Mouse (Mus musculus) thymus, adult 18-20 months (tissue): ENCODE results near the gene Ercc6l2.
"Not testable (repeated sequence)": the region's sequence is repeated elsewhere in the genome, so short reads cannot be mapped to it uniquely, and the experiment has no call there.

ENCODE experiments used
- DNase-seq, 2 experiments: peaks; one replicate each; pipeline ENCODE4 v3.0.0; 2022; ENCODE audit warnings: mixed read lengths in 2 of 2

Ercc6l2 gene

GRCm38 (mm10) chr13:63885532-63885949, 70.5 kb downstream of the Ercc6l2 start:
- no peak for DNase-seq

- DNase-seq: no peak
These were observed 71.5 kb downstream of the Ercc6l2 start for GRCm38 (mm10) chr13:63886429-63887052.

- DNase-seq: no peak
These were observed 85.8 kb downstream of the Ercc6l2 start for GRCm38 (mm10) chr13:63900679-63901302.

DNA sequence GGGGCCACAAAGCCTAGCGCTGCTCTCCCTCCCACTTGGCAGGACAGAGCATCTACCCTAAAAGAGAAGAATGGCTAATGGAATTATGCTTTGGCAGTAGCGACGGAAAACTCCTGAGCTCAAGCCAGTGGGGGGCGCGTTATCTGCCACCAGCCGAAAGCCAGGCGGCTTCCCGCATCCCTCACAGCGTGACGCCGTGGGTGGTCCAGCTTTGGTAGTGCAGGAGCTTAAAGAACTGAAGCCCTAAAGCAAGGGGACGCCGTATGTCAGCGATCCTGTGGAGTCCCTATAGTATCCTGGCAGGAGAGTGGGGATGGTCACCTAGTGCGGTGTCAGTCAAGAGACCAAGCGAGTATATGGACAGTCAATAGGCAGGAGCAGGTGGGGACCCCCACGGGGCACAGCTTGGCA, 86.3 kb downstream of the Ercc6l2 start:
- DNase-seq: no peak

- no peak for DNase-seq
These were observed 86.9 kb downstream of the Ercc6l2 start for GRCm38 (mm10) chr13:63901714-63902597.

DNA sequence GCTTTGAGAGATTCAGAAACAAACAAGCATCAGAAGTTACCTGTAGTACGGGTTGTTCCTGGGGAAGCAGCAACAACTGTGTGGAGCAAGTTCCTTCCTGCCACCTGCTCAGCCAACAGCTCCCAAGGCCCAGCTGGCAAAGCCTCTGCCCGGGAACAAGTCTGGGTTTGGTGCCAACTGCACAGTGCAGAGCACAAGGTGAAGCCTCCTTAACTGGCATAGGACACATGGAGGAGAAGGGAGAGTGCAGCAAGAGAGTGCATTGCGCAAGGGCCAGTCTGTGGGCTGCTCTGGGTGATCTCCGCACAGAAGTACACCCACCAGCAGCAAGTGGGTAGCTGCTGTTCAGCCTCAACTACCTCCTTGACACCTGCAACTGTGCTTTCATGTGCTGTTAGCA, 91.5 kb downstream of the Ercc6l2 start:
- no peak for DNase-seq

GRCm38 (mm10) chr13:63907437-63907836, 92.4 kb downstream of the Ercc6l2 start:
- DNase-seq: no peak

DNA sequence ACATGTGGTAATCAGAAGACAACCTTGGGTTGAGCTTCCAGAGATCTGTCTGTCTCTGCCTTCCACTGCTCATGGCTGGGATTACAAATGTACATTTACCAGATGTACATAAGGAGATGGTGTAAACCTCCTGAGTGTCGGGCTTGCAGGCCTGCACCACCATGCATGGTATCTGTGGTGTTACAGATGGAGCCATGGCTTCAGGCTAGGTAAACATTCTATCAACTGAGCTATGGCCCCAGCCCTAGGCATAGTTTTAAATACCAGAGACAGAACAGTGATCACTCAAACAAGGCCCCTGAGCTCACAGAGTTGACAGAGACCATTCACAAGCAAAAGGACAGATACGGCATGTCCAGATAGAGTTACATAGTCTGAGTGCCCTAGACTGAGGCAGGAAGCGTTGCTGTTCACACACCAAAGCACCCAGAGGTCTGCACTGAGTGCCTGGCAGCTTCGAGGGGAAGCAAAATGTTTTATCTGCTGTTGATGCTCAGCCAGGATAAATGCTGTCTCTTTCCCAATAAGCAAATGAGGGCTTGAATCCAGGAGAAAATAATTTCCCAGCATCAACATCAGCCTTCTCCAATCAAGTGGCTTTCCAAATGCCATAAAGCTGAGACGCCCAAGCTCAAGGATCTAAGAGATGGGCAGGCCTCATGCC, 95.2 kb downstream of the Ercc6l2 start:
- DNase-seq: no peak

DNA sequence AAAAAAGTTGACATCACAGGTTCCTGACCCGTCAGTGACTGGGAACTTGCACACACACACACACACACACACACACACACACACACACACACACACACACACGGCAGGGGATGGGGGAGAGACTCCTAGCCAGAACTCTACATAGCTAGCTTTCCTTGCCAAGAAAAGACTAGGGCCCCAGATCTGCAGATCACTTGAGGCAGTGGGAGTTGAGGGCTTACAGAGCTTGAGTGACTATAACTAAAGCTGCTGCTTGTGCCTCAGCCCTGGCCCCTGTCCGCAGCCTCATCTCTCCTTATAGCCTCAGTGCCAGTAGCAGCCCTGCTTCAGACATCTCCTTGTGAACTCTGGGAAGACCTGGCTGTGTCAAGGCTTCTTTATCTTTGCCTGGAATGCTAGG, 96.6 kb downstream of the Ercc6l2 start:
- no peak for DNase-seq

- no peak for DNase-seq
These were observed 98.1 kb downstream of the Ercc6l2 start for GRCm38 (mm10) chr13:63913136-63913535.

GRCm38 (mm10) chr13:63915176-63915575, 100.1 kb downstream of the Ercc6l2 start:
- no peak for DNase-seq

DNA sequence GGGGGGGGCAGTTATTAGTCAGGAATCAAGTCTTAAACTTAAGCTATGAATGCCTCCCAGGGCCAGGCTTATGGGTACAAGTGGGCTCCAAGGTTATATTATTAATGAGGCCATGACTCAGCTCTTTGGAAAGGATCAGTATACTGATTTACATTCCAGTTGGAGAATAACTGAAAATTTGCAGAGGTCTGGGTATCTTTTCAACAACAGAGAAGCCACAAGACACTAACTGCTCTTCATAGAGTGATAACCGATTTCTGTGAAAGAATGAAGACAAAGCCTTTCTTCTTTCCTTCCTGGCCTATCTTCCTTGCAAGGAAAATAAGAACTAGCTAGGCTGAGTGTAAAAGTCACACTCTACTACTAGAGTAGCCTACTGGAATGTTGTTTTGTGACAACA, 100.6 kb downstream of the Ercc6l2 start:
- DNase-seq: no peak

- no peak for DNase-seq
These were observed 101.5 kb downstream of the Ercc6l2 start for GRCm38 (mm10) chr13:63916568-63916967.

- no peak for DNase-seq
These were observed 102.2 kb downstream of the Ercc6l2 start for GRCm38 (mm10) chr13:63917198-63917767.

DNA sequence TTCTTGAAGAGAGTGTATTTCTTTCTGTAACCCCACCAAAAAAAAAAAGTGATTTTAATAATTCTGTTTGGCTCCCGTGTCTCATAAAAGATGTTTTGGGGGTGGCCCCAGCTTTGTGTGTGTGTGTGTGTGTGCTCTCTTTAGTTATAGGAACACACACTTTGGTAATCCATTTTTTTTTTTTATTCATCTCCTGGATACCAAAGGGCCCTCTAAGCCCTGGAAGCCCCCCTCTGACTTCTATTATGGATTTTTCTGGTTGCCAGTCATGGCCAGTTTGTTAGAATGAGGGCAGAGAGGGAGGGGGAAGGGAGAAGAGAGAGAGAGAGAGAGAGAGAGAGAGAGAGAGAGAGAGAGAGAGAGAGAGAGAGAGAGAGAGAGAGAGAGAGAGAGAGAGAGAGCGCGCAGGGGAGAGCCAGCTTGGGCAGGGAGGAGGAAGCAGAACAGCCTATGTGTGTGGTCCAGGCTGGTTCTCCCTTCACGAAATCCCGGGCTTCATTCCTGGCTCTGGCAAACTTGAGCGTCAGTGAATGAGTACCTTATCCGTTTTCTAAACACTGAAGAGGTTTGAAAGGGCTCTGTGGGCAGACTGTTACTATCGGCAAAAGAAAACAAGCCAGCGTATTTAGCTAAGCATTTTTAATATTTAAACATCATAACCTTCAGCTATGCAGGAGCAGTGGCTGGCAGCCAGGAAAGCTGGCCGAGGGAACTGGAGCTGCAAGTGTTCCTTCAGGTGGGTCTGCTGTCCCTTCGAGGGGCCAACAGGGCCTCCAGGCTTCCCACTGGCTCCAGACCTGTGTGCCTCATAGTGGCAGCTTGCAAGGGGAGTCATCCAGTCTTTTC, 103.0 kb downstream of the Ercc6l2 start:
- no peak for DNase-seq

DNA sequence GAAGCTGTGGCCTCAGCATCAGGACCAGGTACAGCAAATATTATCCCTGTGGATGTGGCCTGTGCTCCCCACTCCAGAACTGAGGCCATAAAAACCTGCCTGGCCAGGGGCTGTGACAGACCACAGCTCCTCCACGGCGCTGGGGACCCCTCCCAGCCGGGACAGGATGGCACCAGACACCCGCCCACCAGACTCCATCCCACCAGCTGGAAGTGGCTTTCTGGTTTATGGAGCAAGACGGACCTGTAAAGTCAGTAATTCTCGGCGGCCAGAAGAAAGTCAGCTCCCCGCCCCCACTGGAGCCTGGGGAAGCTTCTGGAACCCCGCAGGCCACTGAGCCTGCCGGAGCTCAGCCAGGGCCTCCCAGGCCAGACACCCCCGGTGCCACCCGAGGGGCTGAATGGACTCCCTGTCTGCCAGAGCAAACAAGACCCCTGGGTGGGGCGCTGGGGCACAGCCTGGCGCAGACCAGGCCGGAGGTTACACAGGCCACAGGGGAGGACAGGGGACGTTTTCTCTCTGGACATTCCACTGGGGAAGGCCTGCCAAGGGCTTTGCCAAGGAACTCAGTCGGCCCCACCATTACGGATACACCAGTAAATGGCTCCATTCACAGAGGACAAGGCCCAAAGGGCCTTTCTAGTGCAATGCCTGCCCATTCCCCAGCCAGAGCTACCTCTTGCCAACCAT, 103.8 kb downstream of the Ercc6l2 start:
- DNase-seq: no peak

DNA sequence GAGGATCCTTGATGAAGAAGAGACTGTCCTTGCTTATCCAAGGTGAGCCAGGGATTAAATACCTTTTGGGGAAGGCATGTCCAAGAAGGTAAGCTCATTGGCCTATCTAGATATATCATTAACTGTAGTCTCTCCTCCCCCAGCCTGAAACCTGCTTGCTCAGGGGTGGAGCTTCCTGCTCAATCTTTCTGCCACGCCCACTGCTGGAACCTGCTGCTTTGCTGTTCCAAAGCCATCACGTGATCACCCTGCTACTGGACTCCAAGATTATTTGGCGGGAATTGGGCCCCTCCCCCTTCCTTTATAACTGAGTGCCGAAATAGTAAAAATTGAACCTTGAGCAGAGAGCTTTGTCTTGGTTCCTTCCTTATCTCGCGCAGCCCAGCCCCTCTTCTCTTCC, 109.0 kb downstream of the Ercc6l2 start:
- DNase-seq: not testable (repeated sequence)

GRCm38 (mm10) chr13:63927326-63927725, 112.3 kb downstream of the Ercc6l2 start:
- DNase-seq: no peak

DNA sequence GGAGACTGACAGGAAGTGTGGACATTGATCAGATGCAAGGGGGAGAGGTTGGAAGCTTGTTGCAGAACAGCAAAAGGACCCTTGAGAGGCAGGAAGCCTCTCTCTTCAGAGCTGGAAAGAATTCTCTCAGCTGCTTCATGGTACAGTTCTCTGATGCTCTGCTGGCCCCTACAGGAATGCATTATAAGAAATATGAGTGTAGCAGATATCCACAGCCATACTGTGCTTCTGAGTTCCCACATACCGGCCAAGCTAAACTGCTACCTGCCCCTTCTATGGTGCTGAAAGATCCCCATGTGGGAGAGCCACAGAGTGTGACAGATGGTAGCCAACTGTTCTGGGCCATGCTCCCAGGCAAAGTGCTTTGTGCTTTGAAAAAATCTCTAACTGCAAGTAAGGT, 114.3 kb downstream of the Ercc6l2 start:
- no peak for DNase-seq

GRCm38 (mm10) chr13:63929917-63930515, 115.0 kb downstream of the Ercc6l2 start:
- DNase-seq: no peak

GRCm38 (mm10) chr13:63930525-63930924, 115.5 kb downstream of the Ercc6l2 start:
- DNase-seq: no peak
